Mouse (Mus musculus) liver, embryonic 16.5 days (tissue): ENCODE measurements around the gene Dnajc10. TPM values are rescaled to one million over a fixed set of nuclear protein-coding genes. Genes with fewer than 3 reads are reported as not detected.

ENCODE experiments used
- ATAC-seq: fragments of 200-750 bp; cut with Nextera tagmentation; 2 replicates; pipeline ENCODE4 v1.8.0; 2017; ENCODE audit warnings: low read depth, mild to moderate bottlenecking, moderate number of reproducible peaks, moderate library complexity
- H3K27ac ChIP-seq: fragments of 300-500 bp; sonication (generic); 2 replicates; pipeline ENCODE4 v1.5.1; 2014; ENCODE audit warnings: mild to moderate bottlenecking, low read length
- H3K27me3 ChIP-seq: fragments of 300-500 bp; sonication (generic); 2 replicates; pipeline ENCODE4 v1.6.1; 2014; ENCODE audit warnings: low read depth, low read length, mixed read lengths; ENCODE audit not compliant: control insufficient read depth, insufficient read depth
- H3K36me3 ChIP-seq: fragments of 300-500 bp; sonication (generic); 2 replicates; pipeline ENCODE4 v1.6.1; 2014; ENCODE audit warnings: mild to moderate bottlenecking; ENCODE audit not compliant: control insufficient read depth, insufficient read depth
- H3K4me1 ChIP-seq: fragments of 300-500 bp; sonication (generic); 2 replicates; pipeline ENCODE4 v1.6.1; 2014; ENCODE audit warnings: low read depth, low read length, mixed read lengths; ENCODE audit not compliant: control insufficient read depth
- H3K4me2 ChIP-seq: fragments of 300-500 bp; sonication (generic); 2 replicates; pipeline ENCODE4 v1.6.1; 2014; ENCODE audit warnings: low read depth, low read length, mixed read lengths
- H3K4me3 ChIP-seq: fragments of 300-500 bp; sonication (generic); 2 replicates; pipeline ENCODE4 v1.5.1; 2014; ENCODE audit warnings: low read depth, mild to moderate bottlenecking, low read length
- H3K9ac ChIP-seq: fragments of 300-500 bp; sonication (generic); 2 replicates; pipeline ENCODE4 v1.6.1; 2014; ENCODE audit warnings: low read depth, low read length
- H3K9me3 ChIP-seq: fragments of 300-500 bp; sonication (generic); replicated peaks from 2 replicates; pipeline ENCODE4 v1.6.1; 2016; ENCODE audit warnings: low read length; ENCODE audit not compliant: control insufficient read depth
- WGBS: fragments of 180-500 bp; shearing (Covaris S2); extraction: QIAGEN DNeasy Blood & Tissue Kit; methylation state at CpG from one replicate; pipeline ENCODE4 v1.1.7; 2014; ENCODE audit not compliant: insufficient replicate concordance; 5-methylcytosine and 5-hydroxymethylcytosine counted together
- polyA plus RNA-seq: library from polyadenylated mRNA; unstranded; fragments of >200 nt; fragmentation: Nextera tagmentation; extraction: Ambion mirVana; gene quantifications from 2 replicates; pipeline ENCODE4 v1.2.1, GENCODE M21; 2015

The Dnajc10 gene
- polyA plus RNA-seq = 16.7 and 17.8 TPM in 2 replicates

GRCm38 (mm10) chr2:80315242-80316161 lies at the start of gene Dnajc10:
Dnajc10 (plus strand) TSS chr2:80315466.
- H3K36me3 ChIP-seq = no peaks in the 10 kb centered on the region
- under 1% methylated on average over 71 of the region's 72 CpGs for WGBS
- no peaks in the 10 kb centered on the region; the same call in 1 of the 2 replicates for H3K4me1 ChIP-seq
- H3K4me2 ChIP-seq = peak within 1 kb of the TSS; percentile 84
- H3K27ac ChIP-seq = peak within 1 kb of the TSS; percentile 96
- H3K27me3 ChIP-seq = no peaks in the 10 kb centered on the region
- peak; percentile 97 for ATAC-seq
- no peaks in the 10 kb centered on the region for H3K9me3 ChIP-seq
- H3K9ac ChIP-seq = peak within 1 kb of the TSS; percentile 88
- H3K4me3 ChIP-seq = peak within 1 kb of the TSS; percentile 91

DNA sequence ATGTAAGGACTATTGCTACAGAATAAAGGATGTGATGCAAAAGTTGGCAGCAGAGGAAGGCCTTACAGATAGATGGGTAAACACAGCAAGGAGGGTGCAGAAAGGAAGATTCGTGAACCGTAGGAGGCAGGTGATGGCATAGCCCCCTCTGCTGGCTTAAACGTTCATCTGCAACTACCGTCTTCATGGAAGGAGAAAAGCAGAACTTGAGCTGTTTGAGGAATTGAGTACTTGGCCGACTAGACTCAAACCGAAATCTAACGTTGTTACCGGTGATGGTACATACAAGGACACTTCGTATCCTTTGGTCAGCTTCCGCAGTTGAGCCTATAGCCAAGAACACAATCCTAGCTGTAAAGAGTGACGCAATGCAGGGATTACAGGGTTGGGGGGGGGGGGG lies 48.4 kb upstream of the Dnajc10 start:
- no peak; the same call in 1 of the 2 replicates for ATAC-seq
- Histone ChIP-seq H3K9me3 (no peaks in the 10 kb centered on the region), H3K27me3 (no peaks in the 10 kb centered on the region), H3K4me1 (no peaks in the 10 kb centered on the region), H3K27ac (no peak overlapping the region), H3K4me2 (peak overlapping the region; percentile 15; the same call in 1 of the 2 replicates), H3K4me3 (no peak overlapping the region), H3K9ac (no peak overlapping the region), H3K36me3 (no peaks in the 10 kb centered on the region)
- WGBS = 11% methylated on average over 11 of the region's 11 CpGs

- H3K4me1 ChIP-seq = no peaks in the 10 kb centered on the region
- 54% methylated on average over 4 of the region's 4 CpGs for WGBS
- no peak overlapping the region for H3K27ac ChIP-seq
- no peak for ATAC-seq
- H3K36me3 ChIP-seq = no peaks in the 10 kb centered on the region
- no peak overlapping the region for H3K4me3 ChIP-seq
- no peaks in the 10 kb centered on the region for H3K9me3 ChIP-seq
- no peaks in the 10 kb centered on the region for H3K27me3 ChIP-seq
- no peak overlapping the region for H3K4me2 ChIP-seq
- H3K9ac ChIP-seq = no peak overlapping the region
Observed at GRCm38 (mm10) chr2:80268053-80268452, 47.2 kb upstream of the Dnajc10 start.

DNA sequence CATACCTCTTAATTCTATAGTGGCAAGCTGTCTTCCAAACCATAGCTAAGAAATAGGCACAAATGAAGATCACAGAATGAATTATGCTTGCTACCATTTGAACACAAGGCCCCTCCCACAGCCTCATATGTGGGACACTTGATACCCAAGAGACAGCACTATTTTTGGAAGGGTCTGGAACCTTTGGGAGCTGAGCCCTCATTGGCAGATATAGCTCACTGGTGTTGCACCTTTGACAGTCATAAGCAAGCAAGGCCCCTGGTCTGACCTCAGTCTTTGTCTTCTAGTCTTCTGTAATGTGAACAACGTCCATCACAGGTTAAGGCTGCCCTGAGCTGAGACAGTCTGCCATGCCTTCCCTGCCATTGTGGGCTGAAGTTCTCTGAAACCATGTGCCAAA lies 43.8 kb upstream of the Dnajc10 start:
- WGBS = 59% methylated on average over 1 of the region's 1 CpGs
- no peaks in the 10 kb centered on the region for H3K9me3 ChIP-seq
- no peak overlapping the region for H3K4me2 ChIP-seq
- no peaks in the 10 kb centered on the region for H3K4me1 ChIP-seq
- no peaks in the 10 kb centered on the region for H3K27me3 ChIP-seq
- no peak overlapping the region for H3K4me3 ChIP-seq
- no peak for ATAC-seq
- H3K36me3 ChIP-seq = no peaks in the 10 kb centered on the region
- no peak overlapping the region for H3K27ac ChIP-seq
- H3K9ac ChIP-seq = no peak overlapping the region

DNA sequence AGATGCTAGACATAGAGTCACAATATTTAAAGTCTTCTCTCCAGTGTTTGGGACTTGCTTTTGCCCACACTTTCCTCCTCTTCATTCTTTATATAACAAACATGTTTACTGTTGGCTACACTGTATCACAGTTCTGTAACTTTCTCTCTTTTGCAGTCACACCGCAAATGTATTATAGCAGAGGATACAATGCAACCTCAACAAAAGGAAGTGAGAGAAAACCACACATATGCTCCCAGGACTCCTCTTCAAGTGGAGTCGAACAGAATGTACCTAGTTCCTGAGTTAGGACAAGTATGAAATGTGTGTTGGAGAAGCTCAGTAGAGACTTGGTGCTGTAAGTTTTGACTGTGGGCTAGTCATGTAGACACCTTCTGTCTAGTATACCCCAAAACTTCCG lies 42.2 kb upstream of the Dnajc10 start:
- Histone ChIP-seq H3K9me3 (no peaks in the 10 kb centered on the region), H3K36me3 (no peaks in the 10 kb centered on the region)

GRCm38 (mm10) chr2:80273763-80274162 lies 41.5 kb upstream of the Dnajc10 start:
- WGBS = 50% methylated on average over 4 of the region's 4 CpGs
- no peak overlapping the region for H3K27ac ChIP-seq
- ATAC-seq = no peak

More for the DNA sequence above, 42.2 kb upstream of the Dnajc10 start:
- Histone ChIP-seq H3K27me3 (no peaks in the 10 kb centered on the region), H3K27ac (no peak overlapping the region), H3K4me3 (no peak overlapping the region), H3K9ac (no peak overlapping the region), H3K4me1 (no peaks in the 10 kb centered on the region), H3K4me2 (no peak overlapping the region)
- WGBS = 43% methylated on average over 3 of the region's 3 CpGs
- no peak for ATAC-seq

DNA sequence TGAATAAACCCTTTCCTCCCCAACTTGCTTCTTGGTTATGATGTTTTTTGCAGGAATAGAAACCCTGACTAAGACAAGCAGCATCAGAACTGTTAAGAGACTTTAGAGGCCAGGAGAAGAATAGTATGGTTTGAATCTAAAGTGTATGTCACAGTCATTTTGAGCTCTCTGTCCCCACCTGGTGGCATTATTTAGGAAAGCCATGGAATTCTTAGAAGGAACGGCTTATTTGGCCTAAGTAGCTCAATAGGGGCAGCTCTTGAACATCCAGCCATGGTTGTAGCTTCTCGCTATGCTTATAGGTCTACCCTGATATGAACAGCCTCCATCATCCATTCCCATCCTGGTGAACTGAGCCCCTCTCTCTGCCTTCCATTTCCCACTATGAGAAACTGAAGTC lies 40.1 kb upstream of the Dnajc10 start:
- 33% methylated on average over 2 of the region's 2 CpGs for WGBS
- H3K4me1 ChIP-seq = no peaks in the 10 kb centered on the region
- ATAC-seq = no peak
- no peaks in the 10 kb centered on the region for H3K27me3 ChIP-seq
- H3K4me3 ChIP-seq = no peak overlapping the region
- H3K4me2 ChIP-seq = no peak overlapping the region
- no peaks in the 10 kb centered on the region for H3K9me3 ChIP-seq
- H3K9ac ChIP-seq = no peak overlapping the region
- H3K36me3 ChIP-seq = no peaks in the 10 kb centered on the region
- no peak overlapping the region for H3K27ac ChIP-seq

More at GRCm38 (mm10) chr2:80273763-80274162, 41.5 kb upstream of the Dnajc10 start:
- Histone ChIP-seq H3K4me3 (no peak overlapping the region), H3K4me2 (no peak overlapping the region), H3K36me3 (no peaks in the 10 kb centered on the region), H3K9me3 (no peaks in the 10 kb centered on the region), H3K9ac (no peak overlapping the region), H3K4me1 (no peaks in the 10 kb centered on the region), H3K27me3 (no peaks in the 10 kb centered on the region)

- no peak overlapping the region for H3K9ac ChIP-seq
- no peaks in the 10 kb centered on the region for H3K4me1 ChIP-seq
- no peaks in the 10 kb centered on the region for H3K9me3 ChIP-seq
- no peak overlapping the region for H3K4me2 ChIP-seq
- no peaks in the 10 kb centered on the region for H3K27me3 ChIP-seq
- ATAC-seq = no peak
- H3K4me3 ChIP-seq = no peak overlapping the region
- no peak overlapping the region for H3K27ac ChIP-seq
- 50% methylated on average over 2 of the region's 2 CpGs for WGBS
- no peaks in the 10 kb centered on the region for H3K36me3 ChIP-seq
Observed at GRCm38 (mm10) chr2:80282214-80282613, 33.1 kb upstream of the Dnajc10 start.

- no peak overlapping the region for H3K27ac ChIP-seq
- H3K36me3 ChIP-seq = no peaks in the 10 kb centered on the region
- no peaks in the 10 kb centered on the region for H3K4me1 ChIP-seq
- H3K4me3 ChIP-seq = no peak overlapping the region
- H3K27me3 ChIP-seq = no peaks in the 10 kb centered on the region
- no peak overlapping the region for H3K4me2 ChIP-seq
- H3K9me3 ChIP-seq = no peaks in the 10 kb centered on the region
- no peak overlapping the region for H3K9ac ChIP-seq
- 70% methylated on average over 4 of the region's 4 CpGs for WGBS
- no peak for ATAC-seq
Observed at GRCm38 (mm10) chr2:80286397-80286796, 28.9 kb upstream of the Dnajc10 start.
